Mouse (Mus musculus) cortical plate, adult 2 months (tissue): Measurements from ENCODE around the gene Tmem182.

Experiments
- CTCF ChIP-seq: fragments of 200-500 bp; IDR thresholded peaks from 2 replicates; pipeline ENCODE4 v1.5.1; 2011; ENCODE audit warnings: mild to moderate bottlenecking, control low read depth, low read length; ENCODE audit not compliant: insufficient read depth; ENCODE audit errors: extremely low read depth
- POLR2A ChIP-seq: fragments of 200-500 bp; IDR thresholded peaks from 2 replicates; pipeline ENCODE4 v1.6.1; 2011; ENCODE audit warnings: mild to moderate bottlenecking, low read length, control low read depth; ENCODE audit not compliant: insufficient read depth; ENCODE audit errors: extremely low read depth

- TF ChIP-seq CTCF = no peak
- no peak for TF ChIP-seq POLR2A
Measured at GRCm38 (mm10) chr1:40805351-40805750, at the start of gene Tmem182.
